Comparison of ENCODE assay signal across 15 mouse cellular contexts in genomic region chr1:77080767-77081166, GRCm38 (mm10).
DNase-seq lines count a peak whose midpoint lies in the region; ATAC-seq and TF ChIP-seq lines count a peak whose summit lies in the region.
"Had no signal": no experiment of that assay in that cellular context is flagged by ENCODE, and none has a peak within 500 bp of the region (broad histone marks: within the 10 kb centered on the region; RNA-seq: fewer than 3 reads in every experiment).

No protein-coding gene starts in this region.

- no peaks in the 10 kb centered on the region for H3K27me3 ChIP-seq in lung, embryonic 14.5 days (ENCODE audit: insufficient read depth, low read length)
- H3K27me3 ChIP-seq in forebrain, embryonic 15.5 days, result no peaks in the 10 kb centered on the region
- H3K27me3 ChIP-seq in midbrain, postnatal 0 days (ENCODE audit: insufficient read depth, low read length), result no peaks in the 10 kb centered on the region
- H3K27me3 ChIP-seq: limb, embryonic 13.5 days had no signal

- H3K9ac ChIP-seq in lung, embryonic 14.5 days, result no peak overlapping the region
- H3K9ac ChIP-seq in forebrain, embryonic 15.5 days (replicated peaks), result 0 out of 2 replicates have a peak overlapping the region, but pooled peaks have one; percentile 19
- H3K9ac ChIP-seq in midbrain, postnatal 0 days (replicated peaks; ENCODE audit: low read length, poor library complexity, severe bottlenecking), result 0 out of 2 replicates have a peak overlapping the region, but pooled peaks have one; percentile 13
- H3K9ac ChIP-seq: limb, embryonic 13.5 days had no signal

- 38% methylated on average over 5 of the region's 5 CpGs for WGBS in lung, embryonic 14.5 days
- WGBS in forebrain, embryonic 15.5 days, result 6% methylated on average over 5 of the region's 5 CpGs
- 31% methylated on average over 5 of the region's 5 CpGs for WGBS in midbrain, postnatal 0 days

- no peak overlapping the region for H3K4me2 ChIP-seq in lung, embryonic 14.5 days
- no peak overlapping the region for H3K4me2 ChIP-seq in forebrain, embryonic 15.5 days (replicated peaks)
- H3K4me2 ChIP-seq in midbrain, postnatal 0 days (ENCODE audit: low read depth, low read length, poor library complexity, severe bottlenecking), result no peak overlapping the region
- H3K4me2 ChIP-seq: limb, embryonic 13.5 days had no signal

- DNase-seq in embryo, embryonic 11 days, result peak; percentile 33
- no peak for DNase-seq in embryo, embryonic 9.5 days (ENCODE audit: extremely low spot score)
- DNase-seq in lung, embryonic 14.5 days, result peak; percentile 41
- DNase-seq in lung, postnatal 25 days (ENCODE audit: low spot score), result no peak
- no peak for DNase-seq in midbrain, postnatal 0 days (ENCODE audit: low spot score)
- DNase-seq in thymus, postnatal 25 days, result no peak
- DNase-seq in urinary bladder, postnatal 10 days (ENCODE audit: low spot score), result no peak
- DNase-seq: cerebellum, adult 8-10 months; right cerebral cortex, postnatal 14 days; thymus, postnatal 4 days had no signal

- no peaks in the 10 kb centered on the region for H3K9me3 ChIP-seq in lung, embryonic 14.5 days (ENCODE audit: low read depth, low read length)
- H3K9me3 ChIP-seq in forebrain, embryonic 15.5 days, result no peaks in the 10 kb centered on the region
- H3K9me3 ChIP-seq in midbrain, postnatal 0 days (ENCODE audit: low read length), result no peaks in the 10 kb centered on the region
- H3K9me3 ChIP-seq: limb, embryonic 13.5 days had no signal

- no peaks in the 10 kb centered on the region for H3K4me1 ChIP-seq in lung, embryonic 14.5 days (ENCODE audit: insufficient read depth)
- peaks cover 10% of the 10 kb centered on the region for H3K4me1 ChIP-seq in forebrain, embryonic 15.5 days
- H3K4me1 ChIP-seq in midbrain, postnatal 0 days (ENCODE audit: insufficient read depth, low read length), result peaks cover 3% of the 10 kb centered on the region; the same call in 1 of the 2 replicates

- no peak overlapping the region for H3K27ac ChIP-seq in lung, embryonic 14.5 days (ENCODE audit: low read depth)
- peak overlapping the region; percentile 5; the same call in 1 of the 2 replicates for H3K27ac ChIP-seq in forebrain, embryonic 15.5 days (replicated peaks)
- H3K27ac ChIP-seq in midbrain, postnatal 0 days (ENCODE audit: low read depth, low read length), result no peak overlapping the region
- H3K27ac ChIP-seq: limb, embryonic 13.5 days; macrophage had no signal

- H3K36me3 ChIP-seq in lung, embryonic 14.5 days (ENCODE audit: insufficient read depth), result no peaks in the 10 kb centered on the region
- no peaks in the 10 kb centered on the region for H3K36me3 ChIP-seq in forebrain, embryonic 15.5 days
- no peaks in the 10 kb centered on the region for H3K36me3 ChIP-seq in midbrain, postnatal 0 days (ENCODE audit: insufficient read depth, low read length)
- H3K36me3 ChIP-seq: limb, embryonic 13.5 days had no signal

- no peak for ATAC-seq in lung, embryonic 14.5 days (ENCODE audit: insufficient read depth)
- 0 out of 2 replicates have a peak, but pooled peaks have one; percentile 43 for ATAC-seq in forebrain, embryonic 15.5 days (replicated peaks)
- no peak for ATAC-seq in midbrain, postnatal 0 days (ENCODE audit: low FRiP score)
- ATAC-seq: inflammation-experienced regulatory T-cells, adult 6 months had no signal

- TF ChIP-seq CTCF in lung, embryonic 14.5 days (IDR thresholded peaks at IDR 0.05; ENCODE audit: low read depth), result no peak
- no peak for TF ChIP-seq CTCF in midbrain, postnatal 0 days (IDR thresholded peaks at IDR 0.05)

- H3K4me3 ChIP-seq in lung, embryonic 14.5 days (ENCODE audit: low read depth, low read length), result no peak overlapping the region
- H3K4me3 ChIP-seq in forebrain, embryonic 15.5 days, result no peak overlapping the region
- H3K4me3 ChIP-seq in midbrain, postnatal 0 days (ENCODE audit: low read depth, low read length), result no peak overlapping the region
- H3K4me3 ChIP-seq: erythroblast, embryonic 14.5 days; limb, embryonic 13.5 days had no signal

Comparison
In these comparisons a context has a peak if more than half of its experiments do, and no peak if none do; other contexts are left out.
1. DNase-seq: peak in embryo, embryonic 11 days (single experiment) and lung, embryonic 14.5 days (single experiment); none in embryo, embryonic 9.5 days (single experiment), lung, postnatal 25 days (single experiment), midbrain, postnatal 0 days (single experiment), thymus, postnatal 25 days (single experiment) and urinary bladder, postnatal 10 days (single experiment).